Mouse (Mus musculus) MEL (cell line): ENCODE measurements around the gene Slc25a25.

Experiments used
- CTCF ChIP-seq, 3 experiments: IDR thresholded peaks in 2 of 3; conservative IDR thresholded peaks in 1 of 3; 2 replicates each; pipeline ENCODE4 v1.5.1; 2011 to 2012; ENCODE audit warnings: low read length in 3 of 3, low read depth in 2 of 3, mild to moderate bottlenecking in 2 of 3, improper control_type of control experiment in 1 of 3, inconsistent platforms in 1 of 3, mixed read lengths in 1 of 3, moderate library complexity in 1 of 3; ENCODE audit not compliant: control insufficient read depth in 1 of 3, insufficient read depth in 1 of 3, poor library complexity in 1 of 3, severe bottlenecking in 1 of 3
- GATA1 ChIP-seq: IDR thresholded peaks from 2 replicates; pipeline ENCODE4 v1.6.1; 2011; ENCODE audit warnings: low read depth, low read length, improper control_type of control experiment
- POLR2A ChIP-seq, 2 experiments: IDR thresholded peaks; 2 replicates each; pipeline ENCODE4 v1.6.1; 2011 to 2012; ENCODE audit warnings: low read length in 2 of 2, mild to moderate bottlenecking in 2 of 2, control low read depth in 1 of 2, improper control_type of control experiment in 1 of 2, low read depth in 1 of 2, moderate library complexity in 1 of 2; ENCODE audit not compliant: control insufficient read depth in 1 of 2, insufficient read depth in 1 of 2, poor library complexity in 1 of 2
- POLR2AphosphoS5 ChIP-seq: IDR thresholded peaks from 2 replicates; pipeline ENCODE4 v1.6.1; 2012; ENCODE audit warnings: low read depth, borderline replicate concordance, mild to moderate bottlenecking, inconsistent platforms, low read length, moderate library complexity, mixed read lengths
- ZMIZ1 ChIP-seq: IDR thresholded peaks from 2 replicates; pipeline ENCODE4 v1.6.1; 2012; ENCODE audit warnings: low read depth, mild to moderate bottlenecking, inconsistent platforms, low read length, improper control_type of control experiment, moderate library complexity

- no peak for TF ChIP-seq CTCF (IDR thresholded peaks at IDR 0.05 in 2 of 3, conservative IDR thresholded peaks at IDR 0.05 in 1 of 3; ENCODE audit: control insufficient read depth in 1 of 3, insufficient read depth in 1 of 3, low read depth in 2 of 3, low read length in 3 of 3, poor library complexity in 1 of 3, severe bottlenecking in 1 of 3)
- no peak for TF ChIP-seq POLR2A (IDR thresholded peaks at IDR 0.05; ENCODE audit: control insufficient read depth in 1 of 2, insufficient read depth in 1 of 2, low read depth in 1 of 2, low read length in 2 of 2, poor library complexity in 1 of 2)
- no peak for TF ChIP-seq POLR2AphosphoS5
- no peak for TF ChIP-seq ZMIZ1
- no peak for TF ChIP-seq GATA1
These were observed 63.3 kb downstream of the Slc25a25 start, which contains the start of gene Lcn2 for GRCm38 (mm10) chr2:32387706-32388490.
